Mouse (Mus musculus) lung, postnatal 10 days (tissue): ENCODE data around the gene Zkscan2.

ENCODE experiments used
- DNase-seq: peaks from one replicate; pipeline ENCODE4 v3.0.0; 2021

Gene Zkscan2

DNA sequence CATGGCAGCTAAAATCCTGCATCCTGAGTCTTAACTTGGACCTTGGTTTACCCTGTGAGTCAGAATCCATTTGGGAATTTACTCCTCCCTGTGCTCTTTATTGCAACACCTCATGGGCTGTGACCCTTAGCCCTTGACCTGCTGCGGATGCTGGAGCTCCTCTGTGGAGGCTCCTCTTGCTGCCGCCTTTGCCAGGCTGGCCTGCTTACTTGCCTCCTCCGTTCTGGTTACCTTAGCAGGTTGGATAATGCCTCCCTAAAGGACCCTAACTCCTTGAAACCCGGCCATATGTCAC is 69.9 kb downstream of the Zkscan2 start:
- DNase-seq = no peak

DNA sequence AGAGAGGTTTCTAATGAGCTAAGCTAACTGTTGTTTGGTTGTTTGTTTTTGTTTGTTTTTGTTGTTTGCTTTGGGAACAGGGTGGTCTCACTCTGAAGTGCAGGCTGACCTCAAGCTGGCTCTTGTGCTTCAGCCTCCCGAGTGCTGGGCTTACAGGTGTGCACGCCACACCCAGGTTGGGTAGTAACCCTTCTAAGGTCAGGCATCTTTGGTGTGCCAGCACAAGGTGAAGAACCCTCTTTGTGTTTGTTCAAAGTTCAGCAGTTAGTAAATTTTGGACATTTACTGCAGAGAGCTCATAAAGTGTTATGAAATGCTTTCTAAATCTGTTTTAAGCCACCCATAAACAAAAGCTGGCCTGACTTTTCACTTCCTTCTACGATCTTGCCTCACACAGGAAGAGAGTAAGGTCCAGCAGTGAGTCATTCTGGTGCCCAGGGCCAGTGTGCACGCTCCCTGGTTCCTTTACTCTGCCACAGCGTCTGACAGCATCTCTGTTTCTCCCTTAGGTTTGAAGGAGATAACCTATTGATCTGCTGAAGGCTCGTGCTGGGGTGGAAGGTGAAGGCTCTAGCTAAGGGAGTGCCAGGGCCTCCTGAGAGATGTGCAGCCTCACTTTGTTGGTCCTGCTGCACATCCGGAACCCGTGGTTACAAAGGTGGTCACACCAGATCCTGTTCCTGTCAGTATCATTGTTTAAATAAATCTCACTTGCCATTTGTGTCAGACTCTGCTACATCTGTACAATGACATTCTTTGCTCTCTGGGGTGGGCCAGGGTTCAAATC is 70.4 kb downstream of the Zkscan2 start:
- DNase-seq = no peak
